9 mouse cellular contexts compared by ENCODE assay signal in genomic region chr9:61910526-61911256, GRCm38 (mm10). TPM values are rescaled to one million over a fixed set of nuclear protein-coding genes. Genes with fewer than 3 reads are reported as not detected.
DNase-seq lines count a peak whose midpoint lies in the region; ATAC-seq and TF ChIP-seq lines count a peak whose summit lies in the region.
"Had no signal": no experiment of that assay in that cellular context is flagged by ENCODE, and none has a peak within 500 bp of the region (broad histone marks: within the 10 kb centered on the region; RNA-seq: fewer than 3 reads in every experiment).

No protein-coding gene starts in this region.

- TF ChIP-seq CTCF in thymus, adult 2 months (IDR thresholded peaks at IDR 0.05; ENCODE audit: borderline replicate concordance, control insufficient read depth, extremely low read depth, insufficient read depth, low read length, poor library complexity), result no peak

- H3K4me3 ChIP-seq in hindbrain, embryonic 11.5 days (ENCODE audit: low read depth, low read length), result no peak overlapping the region
- no peak overlapping the region for H3K4me3 ChIP-seq in hindbrain, embryonic 13.5 days
- no peak overlapping the region for H3K4me3 ChIP-seq in thymus, adult 2 months (ENCODE audit: control insufficient read depth, insufficient read depth, low read length)
- no peak overlapping the region for H3K4me3 ChIP-seq in embryonic facial prominence, embryonic 10.5 days
- H3K4me3 ChIP-seq: heart, embryonic 15.5 days; limb, embryonic 13.5 days had no signal

- 47% methylated on average over 20 of the region's 20 CpGs for WGBS in hindbrain, embryonic 11.5 days
- 51% methylated on average over 20 of the region's 20 CpGs for WGBS in hindbrain, embryonic 13.5 days
- 90% methylated on average over 20 of the region's 20 CpGs for WGBS in thymus, adult 2 months
- WGBS in embryonic facial prominence, embryonic 10.5 days, result 44% methylated on average over 20 of the region's 20 CpGs

- TF ChIP-seq POLR2A in thymus, adult 2 months (IDR thresholded peaks at IDR 0.05; ENCODE audit: control insufficient read depth, extremely low read depth, insufficient read depth, low read length, poor library complexity), result no peak

- no peaks in the 10 kb centered on the region for H3K9me3 ChIP-seq in hindbrain, embryonic 11.5 days (ENCODE audit: control insufficient read depth, low read length)
- H3K9me3 ChIP-seq in hindbrain, embryonic 13.5 days, result no peaks in the 10 kb centered on the region
- H3K9me3 ChIP-seq in embryonic facial prominence, embryonic 10.5 days, result no peaks in the 10 kb centered on the region
- H3K9me3 ChIP-seq: heart, embryonic 15.5 days; limb, embryonic 13.5 days had no signal

- peak; percentile 53 for DNase-seq in hindbrain, embryonic 11.5 days (ENCODE audit: low spot score)
- DNase-seq in thymus, adult 2 months, result peak; percentile 21
- no peak for DNase-seq in thymus, adult 18-20 months
- peak; percentile 65 for DNase-seq in embryonic facial prominence, embryonic 10.5 days (ENCODE audit: low spot score)
- peak; percentile 40 for DNase-seq in yolk sac, embryonic 10.5 days (ENCODE audit: low spot score)
- no peak for DNase-seq in left cerebral cortex, adult 8-10 months (ENCODE audit: low spot score in 2 of 2)

- 0 out of 2 replicates have a peak, but pooled peaks cover 2% of the 10 kb centered on the region for H3K4me1 ChIP-seq in hindbrain, embryonic 11.5 days (replicated peaks; ENCODE audit: control insufficient read depth, insufficient read depth, low read length)
- H3K4me1 ChIP-seq in hindbrain, embryonic 13.5 days (replicated peaks), result peaks cover 25% of the 10 kb centered on the region
- no peaks in the 10 kb centered on the region for H3K4me1 ChIP-seq in thymus, adult 2 months (replicated peaks; ENCODE audit: control insufficient read depth, insufficient read depth, low read length)
- peaks cover 33% of the 10 kb centered on the region for H3K4me1 ChIP-seq in embryonic facial prominence, embryonic 10.5 days

- no peak overlapping the region for H3K9ac ChIP-seq in hindbrain, embryonic 11.5 days (ENCODE audit: low read depth, low read length)
- H3K9ac ChIP-seq in hindbrain, embryonic 13.5 days, result no peak overlapping the region
- H3K9ac ChIP-seq: heart, embryonic 15.5 days; limb, embryonic 13.5 days had no signal

- no peak overlapping the region for H3K4me2 ChIP-seq in hindbrain, embryonic 11.5 days (replicated peaks; ENCODE audit: low read depth, low read length)
- H3K4me2 ChIP-seq in hindbrain, embryonic 13.5 days, result no peak overlapping the region
- H3K4me2 ChIP-seq: heart, embryonic 15.5 days; limb, embryonic 13.5 days had no signal

- H3K27me3 ChIP-seq in hindbrain, embryonic 11.5 days (ENCODE audit: control insufficient read depth, insufficient read depth, low read length), result no peaks in the 10 kb centered on the region
- H3K27me3 ChIP-seq in hindbrain, embryonic 13.5 days, result no peaks in the 10 kb centered on the region
- no peaks in the 10 kb centered on the region for H3K27me3 ChIP-seq in thymus, adult 2 months (ENCODE audit: control insufficient read depth, insufficient read depth, low read length)
- H3K27me3 ChIP-seq in embryonic facial prominence, embryonic 10.5 days (replicated peaks; ENCODE audit: low read depth, poor library complexity, severe bottlenecking), result no peaks in the 10 kb centered on the region
- H3K27me3 ChIP-seq: heart, embryonic 15.5 days; limb, embryonic 13.5 days had no signal

- H3K27ac ChIP-seq in hindbrain, embryonic 11.5 days (ENCODE audit: low read depth, low read length), result no peak overlapping the region
- no peak overlapping the region for H3K27ac ChIP-seq in hindbrain, embryonic 13.5 days
- no peak overlapping the region for H3K27ac ChIP-seq in thymus, adult 2 months (ENCODE audit: control insufficient read depth, insufficient read depth, low read length)
- no peak overlapping the region for H3K27ac ChIP-seq in embryonic facial prominence, embryonic 10.5 days (replicated peaks)
- H3K27ac ChIP-seq: heart, embryonic 15.5 days; limb, embryonic 13.5 days had no signal

- peaks cover 4% of the 10 kb centered on the region; the same call in 1 of the 2 replicates for H3K36me3 ChIP-seq in hindbrain, embryonic 11.5 days (ENCODE audit: control insufficient read depth, insufficient read depth, low read length)
- H3K36me3 ChIP-seq in hindbrain, embryonic 13.5 days, result peaks cover 26% of the 10 kb centered on the region
- peaks cover 15% of the 10 kb centered on the region for H3K36me3 ChIP-seq in thymus, adult 2 months (ENCODE audit: control insufficient read depth, insufficient read depth, low read length)
- H3K36me3 ChIP-seq in embryonic facial prominence, embryonic 10.5 days (replicated peaks), result peaks cover 42% of the 10 kb centered on the region

- no peak for ATAC-seq in hindbrain, embryonic 11.5 days (ENCODE audit: low FRiP score)
- no peak for ATAC-seq in hindbrain, embryonic 13.5 days (ENCODE audit: low FRiP score)

RNA-seq across cellular contexts. Expression of gene Rplp1, which starts 3.7 kb away (rescaled TPM):
- polyA plus RNA-seq in hindbrain, embryonic 11.5 days (2014; fragmentation: Nextera tagmentation; extraction: Ambion mirVana), result 1,024 and 1,073 TPM in 2 replicates
- 917 and 923 TPM in 2 replicates for polyA plus RNA-seq in hindbrain, embryonic 13.5 days (2015; fragmentation: Nextera tagmentation; extraction: Ambion mirVana)
- polyA plus RNA-seq in thymus, adult 2 months (2012; rRNA removed), result 8,905 and 10,824 TPM in 2 replicates
- 1,152 and 1,189 TPM in 2 replicates for polyA plus RNA-seq in embryonic facial prominence, embryonic 10.5 days (2016; fragmentation: Nextera tagmentation; extraction: Ambion mirVana)
- 1,000 to 10,000 TPM; 1,482 to 1,620 (median 1,566) TPM for total RNA-seq in left cerebral cortex, adult 8-10 months (2022)

RNA-seq across cellular contexts. Expression of gene Kif23, which starts 35.9 kb away (rescaled TPM):
- 97.2 and 100 TPM in 2 replicates for polyA plus RNA-seq in hindbrain, embryonic 11.5 days (2014; fragmentation: Nextera tagmentation; extraction: Ambion mirVana)
- 18.6 and 22.2 TPM in 2 replicates for polyA plus RNA-seq in hindbrain, embryonic 13.5 days (2015; fragmentation: Nextera tagmentation; extraction: Ambion mirVana)
- polyA plus RNA-seq in thymus, adult 2 months (2012; rRNA removed), result 28.4 and 33.1 TPM in 2 replicates
- polyA plus RNA-seq in embryonic facial prominence, embryonic 10.5 days (2016; fragmentation: Nextera tagmentation; extraction: Ambion mirVana), result 112 and 118 TPM in 2 replicates
- total RNA-seq in left cerebral cortex, adult 8-10 months (2022), result 1 to 10 TPM; 1.2 to 2.1 (median 2.1) TPM

Comparison
In these comparisons a context has a peak if more than half of its experiments do, and no peak if none do; other contexts are left out.
1. DNase-seq: peak in hindbrain, embryonic 11.5 days (single experiment), thymus, adult 2 months (single experiment), embryonic facial prominence, embryonic 10.5 days (single experiment) and yolk sac, embryonic 10.5 days (single experiment); none in thymus, adult 18-20 months (0 of 2) and left cerebral cortex, adult 8-10 months (0 of 2).